Mouse (Mus musculus) kidney, postnatal 36 days (tissue): ENCODE results near the gene Foxp1.
A peak's percentile ranks its signal among the peaks of the same experiment; 100 is the strongest.

ENCODE experiments used
- DNase-seq, 2 experiments: peaks; one replicate each; pipeline ENCODE4 v3.0.0; 2021 to 2022; ENCODE audit warnings: mixed read lengths in 2 of 2

Gene Foxp1

GRCm38 (mm10) chr6:99171901-99172588, 350.5 kb downstream of the Foxp1 start:
- DNase-seq, result peak in 1 of 2 experiments; percentile 13

- no peak for DNase-seq
These were observed 351.2 kb downstream of the Foxp1 start for GRCm38 (mm10) chr6:99171281-99171825.

DNA sequence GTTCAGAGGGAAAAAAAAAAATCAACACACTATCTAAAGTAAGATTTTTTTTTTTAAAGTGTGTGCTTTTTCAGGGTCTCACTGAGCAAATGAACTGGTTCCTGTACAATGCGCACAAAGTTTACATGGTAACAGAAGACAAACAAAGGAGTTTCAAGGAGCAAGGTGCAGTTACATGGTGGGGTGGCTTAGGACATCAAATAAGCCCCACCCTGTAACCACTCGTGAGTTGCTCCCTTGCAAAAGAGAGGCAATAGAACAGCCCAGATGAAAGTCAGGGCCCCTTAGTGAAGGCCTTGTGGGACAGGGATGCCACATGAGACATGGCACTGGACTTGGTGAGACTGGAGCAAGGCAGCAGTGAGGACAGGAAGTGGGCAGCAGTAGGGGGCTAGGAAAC, 353.8 kb downstream of the Foxp1 start:
- no peak for DNase-seq

GRCm38 (mm10) chr6:99167001-99167400, 355.5 kb downstream of the Foxp1 start:
- no peak for DNase-seq

DNA sequence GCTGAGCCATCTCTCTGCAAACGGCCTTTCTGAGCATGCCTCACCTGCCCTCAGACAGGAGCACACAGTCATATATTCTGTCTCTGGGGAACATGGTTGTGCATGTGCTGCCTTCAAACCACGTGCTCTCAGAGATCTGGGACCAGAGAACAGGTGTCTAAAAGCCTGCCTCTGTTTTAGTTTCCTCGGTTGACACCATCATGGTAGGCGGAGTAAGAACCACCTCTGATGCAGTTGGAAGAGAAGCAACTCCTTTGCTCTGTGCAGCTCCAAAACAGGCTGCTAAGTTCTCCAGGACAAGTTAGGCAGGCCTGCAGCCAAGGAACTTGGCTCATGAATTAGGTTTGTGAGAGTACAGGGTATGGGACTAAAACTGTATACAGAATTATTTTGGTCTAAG, 356.4 kb downstream of the Foxp1 start:
- DNase-seq, result no peak

- no peak for DNase-seq
These were observed 357.8 kb downstream of the Foxp1 start for GRCm38 (mm10) chr6:99164760-99165159.

DNA sequence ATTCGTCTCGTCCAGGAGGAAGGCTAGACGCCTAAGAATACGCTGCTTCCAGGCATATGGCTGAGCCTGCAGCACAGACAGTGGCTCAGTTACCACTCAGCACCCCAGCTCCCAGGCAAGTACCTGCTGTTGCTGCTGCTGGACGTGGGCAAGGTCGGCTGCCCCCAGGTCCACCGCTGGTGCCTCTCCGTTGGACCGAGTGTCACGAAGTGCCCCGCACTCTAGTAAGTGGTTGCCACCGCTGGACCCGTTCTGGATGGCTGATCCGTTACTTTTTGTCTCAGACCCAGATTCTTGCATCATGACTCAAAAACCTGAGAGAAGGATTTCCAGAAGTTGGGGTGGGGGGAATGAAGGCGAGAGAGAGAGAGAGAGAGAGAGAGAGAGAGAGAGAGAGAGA, 359.8 kb downstream of the Foxp1 start:
- peak; percentile 25 to 50 for DNase-seq

GRCm38 (mm10) chr6:99160348-99160693, 362.2 kb downstream of the Foxp1 start:
- DNase-seq, result no peak

DNA sequence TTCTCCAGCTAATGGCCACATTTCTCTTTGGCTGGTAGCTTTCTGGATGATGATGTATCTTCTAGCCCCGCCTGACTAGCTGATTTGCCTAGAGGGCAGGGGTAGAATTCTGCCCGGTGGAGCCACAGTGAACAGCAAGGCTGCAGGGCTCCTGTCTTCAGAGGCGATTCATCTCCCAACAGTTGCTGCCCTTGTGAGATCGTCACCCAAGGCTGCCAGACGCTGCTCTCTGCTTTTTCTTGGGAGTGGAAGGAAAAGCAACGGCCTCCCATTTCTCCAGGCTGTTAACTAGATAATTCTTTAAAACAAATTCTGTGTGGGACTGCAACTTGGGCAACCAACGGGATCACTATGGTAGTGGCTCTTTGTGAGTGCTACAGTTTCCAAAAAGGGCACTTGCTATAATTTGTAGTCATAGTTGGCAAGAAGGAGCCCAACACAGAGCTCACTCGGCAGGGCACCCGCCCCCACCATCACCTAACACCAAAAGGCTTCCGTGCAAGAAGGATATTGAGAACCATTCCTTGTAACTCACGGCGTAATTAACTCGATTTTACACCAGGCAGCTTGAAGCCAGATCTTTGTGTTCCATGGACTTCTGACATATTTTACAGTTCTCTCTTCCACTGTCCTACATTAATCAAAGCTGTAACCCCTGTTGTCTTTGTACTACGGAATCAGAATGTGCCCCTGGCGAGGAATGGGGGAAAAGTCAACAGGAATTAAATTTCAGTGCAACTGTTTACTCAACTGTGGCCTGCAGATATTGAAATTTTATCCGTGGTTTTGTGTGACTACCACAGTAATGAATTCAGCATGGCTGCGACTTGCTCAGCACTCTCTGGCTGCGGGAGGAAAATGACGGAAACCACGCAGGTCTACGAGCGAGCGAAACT, 362.8 kb downstream of the Foxp1 start:
- no peak for DNase-seq

- DNase-seq, result no peak
These were observed 368.8 kb downstream of the Foxp1 start for GRCm38 (mm10) chr6:99153682-99154081.

GRCm38 (mm10) chr6:99146400-99146905, 376.1 kb downstream of the Foxp1 start:
- DNase-seq, result no peak

DNA sequence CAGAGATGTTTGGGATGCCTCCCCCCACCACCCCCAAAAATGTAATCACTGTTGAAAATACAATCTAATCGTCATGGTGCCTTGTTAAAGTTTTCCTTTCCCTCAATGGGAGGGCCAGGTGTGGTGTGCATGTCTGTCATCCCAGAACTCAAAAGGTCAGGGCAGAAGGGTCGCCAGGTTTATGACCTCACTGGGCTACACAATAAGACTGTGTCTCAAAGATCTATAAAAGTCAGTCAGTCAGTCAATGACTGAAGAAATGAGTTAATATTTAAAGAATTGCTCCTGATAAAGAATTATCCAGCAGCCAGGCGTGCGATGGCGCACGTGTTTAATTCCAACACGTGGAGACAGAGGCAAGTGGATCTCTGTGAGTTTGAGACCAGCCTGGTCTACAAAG, 377.5 kb downstream of the Foxp1 start:
- DNase-seq, result no peak

DNA sequence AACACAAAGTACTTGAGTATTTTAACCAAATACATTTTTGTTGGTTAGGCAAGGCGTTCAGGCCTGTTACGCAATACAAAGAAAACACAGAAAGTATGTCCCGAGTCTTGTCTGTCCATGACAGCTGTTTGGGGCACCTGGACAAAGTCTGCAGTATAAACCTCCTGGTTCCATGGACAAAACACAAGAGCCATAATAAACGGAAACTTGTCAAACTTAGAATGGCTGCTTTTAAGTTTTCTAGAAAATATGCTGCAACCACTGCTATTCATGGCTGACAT, 378.8 kb downstream of the Foxp1 start:
- no peak for DNase-seq

- peak in 1 of 2 experiments; percentile 10 for DNase-seq
These were observed 379.4 kb downstream of the Foxp1 start for GRCm38 (mm10) chr6:99142900-99143755.

GRCm38 (mm10) chr6:99138041-99138440, 384.5 kb downstream of the Foxp1 start:
- DNase-seq, result no peak

DNA sequence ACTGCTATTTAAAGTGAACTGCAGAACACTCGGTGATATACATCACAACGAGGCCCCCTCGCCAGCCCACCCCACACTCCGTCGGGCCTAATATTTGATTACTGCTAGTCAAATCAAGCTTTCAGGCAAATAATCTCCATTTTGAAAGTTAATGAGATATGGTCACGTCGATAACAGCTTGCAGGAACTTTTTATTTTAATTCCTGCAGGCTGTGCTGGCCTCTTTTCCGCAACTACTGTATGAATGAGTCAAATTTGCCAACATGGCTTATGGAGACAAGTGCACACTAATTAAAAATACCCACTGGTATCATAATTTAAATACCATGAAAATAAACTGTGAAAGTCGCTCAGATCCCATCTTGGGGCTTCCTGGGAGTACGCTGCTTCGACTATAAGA, 385.4 kb downstream of the Foxp1 start:
- DNase-seq, result no peak

DNA sequence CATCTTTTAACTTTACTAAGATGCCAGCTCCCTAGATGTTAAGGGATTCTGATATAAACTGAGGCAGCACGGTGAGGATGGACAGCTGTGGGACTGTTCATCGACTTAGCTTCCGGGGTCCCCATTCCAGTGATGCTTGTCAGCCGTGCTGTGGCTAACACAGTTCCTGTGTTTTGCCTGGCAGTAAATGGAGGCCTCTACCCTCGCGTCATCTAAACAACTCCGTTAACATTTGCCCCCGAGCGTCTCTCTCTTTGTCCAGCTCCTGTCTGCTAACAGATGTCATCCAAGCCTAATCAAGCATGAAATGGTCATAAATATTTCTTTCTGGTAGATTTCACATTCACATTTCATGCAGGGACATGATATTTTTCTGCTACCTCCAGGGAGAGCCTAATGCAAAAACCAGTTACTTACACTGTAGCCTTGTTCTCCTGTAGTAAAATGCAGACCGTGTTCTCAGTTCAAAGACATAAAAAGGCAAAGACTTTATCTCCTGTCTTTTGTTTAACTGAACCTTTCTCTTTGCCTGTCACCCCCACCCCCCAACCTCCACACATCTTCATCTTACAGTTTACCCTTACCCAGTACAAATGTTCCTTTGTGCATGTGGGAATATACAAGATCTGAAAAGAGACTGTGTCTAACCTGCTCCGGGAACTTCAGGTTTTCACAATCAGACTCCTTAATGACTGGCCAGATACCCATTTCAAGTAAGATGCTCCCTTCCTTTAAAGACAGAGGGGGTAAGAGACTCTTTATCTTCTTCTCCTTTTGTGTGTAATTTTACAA, 386.4 kb downstream of the Foxp1 start:
- no peak for DNase-seq

- no peak for DNase-seq
These were observed 390.7 kb downstream of the Foxp1 start for GRCm38 (mm10) chr6:99131815-99132214.

- no peak for DNase-seq
These were observed 391.6 kb downstream of the Foxp1 start for GRCm38 (mm10) chr6:99130758-99131410.

DNA sequence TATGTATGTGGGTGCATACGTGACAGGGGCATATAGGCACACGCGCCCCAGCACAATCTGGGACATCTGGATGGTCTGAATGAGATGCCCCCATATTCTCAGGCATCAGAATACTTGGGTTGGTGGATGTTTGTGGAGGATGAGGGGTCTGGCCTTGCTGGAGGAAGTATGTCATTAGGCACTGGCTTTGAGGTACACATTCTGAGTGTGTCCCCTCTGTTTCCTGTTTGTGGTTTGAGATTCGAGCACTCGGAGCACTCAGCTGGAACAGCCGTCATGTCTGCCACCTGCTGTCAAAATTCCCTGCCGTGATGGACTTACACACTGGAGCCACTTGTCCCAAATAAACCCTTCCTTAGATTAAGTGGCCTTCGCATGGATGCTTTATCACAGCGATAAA, 395.8 kb downstream of the Foxp1 start:
- no peak for DNase-seq
